Mouse (Mus musculus) midbrain, embryonic 13.5 days (tissue): ENCODE results near the gene Gm10203. TPM values are rescaled to one million over a fixed set of nuclear protein-coding genes. Genes with fewer than 3 reads are reported as not detected.
"Not testable (repeated sequence)": the region's sequence is repeated elsewhere in the genome, so short reads cannot be mapped to it uniquely, and the experiment has no call there.

Experiments used
- ATAC-seq: fragments of 200-750 bp; cut with Nextera tagmentation; 2 replicates; pipeline ENCODE4 v1.8.0; 2017; ENCODE audit warnings: mild to moderate bottlenecking, moderate TSS enrichment, moderate library complexity
- H3K27ac ChIP-seq: fragments of 300-500 bp; sonication (generic); 2 replicates; pipeline ENCODE4 v1.5.1; 2015; ENCODE audit warnings: inconsistent platforms, mild to moderate bottlenecking, moderate library complexity
- H3K27me3 ChIP-seq: fragments of 300-500 bp; sonication (generic); 2 replicates; pipeline ENCODE4 v1.6.1; 2015; ENCODE audit warnings: mild to moderate bottlenecking, inconsistent platforms
- H3K36me3 ChIP-seq: fragments of 300-500 bp; sonication (generic); 2 replicates; pipeline ENCODE4 v1.6.1; 2015; ENCODE audit warnings: mild to moderate bottlenecking, inconsistent platforms
- H3K4me1 ChIP-seq: fragments of 300-500 bp; sonication (generic); replicated peaks from 2 replicates; pipeline ENCODE4 v1.6.1; 2015; ENCODE audit warnings: inconsistent platforms
- H3K4me2 ChIP-seq: fragments of 300-500 bp; sonication (generic); replicated peaks from 2 replicates; pipeline ENCODE4 v1.6.1; 2015; ENCODE audit warnings: moderate library complexity, mild to moderate bottlenecking, inconsistent platforms
- H3K4me3 ChIP-seq: fragments of 300-500 bp; sonication (generic); replicated peaks from 2 replicates; pipeline ENCODE4 v1.5.1; 2015; ENCODE audit warnings: mild to moderate bottlenecking, inconsistent platforms
- H3K9ac ChIP-seq: fragments of 300-500 bp; sonication (generic); replicated peaks from 2 replicates; pipeline ENCODE4 v1.6.1; 2015; ENCODE audit warnings: mild to moderate bottlenecking, inconsistent platforms
- H3K9me3 ChIP-seq: fragments of 300-500 bp; sonication (generic); 2 replicates; pipeline ENCODE4 v1.6.1; 2016; ENCODE audit warnings: mild to moderate bottlenecking, inconsistent platforms
- WGBS: fragments of 180-500 bp; shearing (Covaris S2); methylation state at CpG from one replicate; pipeline ENCODE4 v1.1.7; 2015; 5-methylcytosine and 5-hydroxymethylcytosine counted together
- polyA plus RNA-seq: library from polyadenylated mRNA; unstranded; fragments of >200 nt; fragmentation: Nextera tagmentation; extraction: Ambion mirVana; gene quantifications from 2 replicates; pipeline ENCODE4 v1.2.1, GENCODE M21; 2015

Gm10203 gene
- polyA plus RNA-seq, 1 experiment from 2014 or later = not detected

- H3K4me2 ChIP-seq = no peak overlapping the region
- H3K4me3 ChIP-seq = no peak overlapping the region
- H3K27ac ChIP-seq = no peak overlapping the region
- H3K9me3 ChIP-seq = no peaks in the 10 kb centered on the region
- no peak for ATAC-seq
- no peak overlapping the region for H3K9ac ChIP-seq
- no peaks in the 10 kb centered on the region for H3K36me3 ChIP-seq
- H3K27me3 ChIP-seq = no peaks in the 10 kb centered on the region
- 91% methylated on average over 3 of the region's 3 CpGs for WGBS
- peaks cover 12% of the 10 kb centered on the region for H3K4me1 ChIP-seq
Observed at GRCm38 (mm10) chr6:149139011-149139410, 9.0 kb downstream of the Gm10203 start.

DNA sequence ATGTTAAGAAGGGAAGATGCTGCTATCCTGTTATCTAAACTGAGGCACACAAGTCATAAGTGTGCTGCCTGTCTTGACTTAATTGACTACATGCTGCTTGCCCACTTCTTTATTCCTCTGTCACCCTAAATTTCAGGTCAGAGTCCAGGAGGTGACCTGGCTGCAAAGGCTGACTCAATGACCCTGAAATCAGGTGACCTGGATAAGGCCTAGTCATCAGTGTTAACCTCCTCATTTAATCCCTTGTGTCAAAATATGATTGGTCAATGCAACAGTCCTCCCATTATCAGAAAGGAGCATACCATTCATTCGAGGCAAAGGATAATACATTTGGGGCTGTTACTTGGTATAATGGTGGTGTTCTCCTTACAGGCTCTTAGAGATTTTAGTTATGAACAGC, 9.5 kb downstream of the Gm10203 start, which contains the start of gene Etfbkmt:
TSS of gene Etfbkmt (plus strand) at position 379 of the 400 bp plus-strand sequence.
- H3K36me3 ChIP-seq = no peaks in the 10 kb centered on the region
- H3K4me2 ChIP-seq = no peak within 1 kb of the TSS
- ATAC-seq = no peak
- no peaks in the 10 kb centered on the region for H3K9me3 ChIP-seq
- H3K27me3 ChIP-seq = no peaks in the 10 kb centered on the region
- WGBS = 73% methylated on average over 1 of the region's 1 CpGs
- no peak within 1 kb of the TSS for H3K27ac ChIP-seq
- H3K4me3 ChIP-seq = no peak within 1 kb of the TSS
- H3K4me1 ChIP-seq = peaks cover 12% of the 10 kb centered on the region
- H3K9ac ChIP-seq = no peak within 1 kb of the TSS

DNA sequence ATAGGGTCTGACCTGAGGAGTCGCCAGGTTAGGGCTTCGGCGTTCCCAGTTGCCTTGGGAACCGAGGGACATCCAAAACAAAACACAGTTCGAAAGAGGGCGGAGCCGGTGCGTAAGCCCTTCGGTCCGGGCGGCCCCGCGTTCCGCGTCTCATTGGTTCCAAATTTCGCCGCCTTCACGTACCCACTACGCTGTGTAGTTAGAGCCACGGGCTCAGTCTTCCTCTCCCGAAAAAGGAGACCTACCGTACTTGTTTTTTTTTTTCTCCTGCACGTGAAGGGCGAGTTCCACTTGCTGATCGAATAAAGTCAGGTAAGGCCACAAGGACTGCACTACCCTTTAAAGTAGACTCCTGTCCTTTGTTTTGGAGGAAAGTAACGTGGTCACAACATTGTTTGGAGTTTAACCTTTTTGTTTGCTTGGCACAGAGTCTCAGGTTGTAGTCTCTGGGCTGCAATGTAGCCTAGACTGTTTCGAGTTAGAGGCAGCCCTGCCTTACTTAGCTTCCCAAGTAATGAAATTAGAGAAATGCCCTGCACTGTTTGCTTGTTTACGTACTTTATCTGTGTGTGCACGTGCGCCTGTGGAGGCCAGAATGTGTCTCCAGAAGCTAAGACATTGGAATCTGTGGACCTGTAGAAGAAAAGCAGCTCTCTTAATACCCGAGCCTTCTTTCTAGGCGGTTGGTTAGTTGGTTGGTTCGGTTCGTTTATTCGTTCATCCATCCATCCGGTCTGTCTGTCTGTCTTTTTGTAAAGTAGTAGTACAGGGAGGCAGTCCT, 11.6 kb downstream of the Gm10203 start:
- Histone ChIP-seq H3K27ac (no peak overlapping the region), H3K36me3 (no peaks in the 10 kb centered on the region), H3K9me3 (no peaks in the 10 kb centered on the region), H3K9ac (peak overlapping the region; percentile 62), H3K4me3 (peak overlapping the region; percentile 48), H3K4me2 (peak overlapping the region; percentile 64), H3K27me3 (no peaks in the 10 kb centered on the region), H3K4me1 (peaks cover 12% of the 10 kb centered on the region)
- peak; percentile 93 for ATAC-seq
- WGBS = 7% methylated on average over 36 of the region's 36 CpGs

DNA sequence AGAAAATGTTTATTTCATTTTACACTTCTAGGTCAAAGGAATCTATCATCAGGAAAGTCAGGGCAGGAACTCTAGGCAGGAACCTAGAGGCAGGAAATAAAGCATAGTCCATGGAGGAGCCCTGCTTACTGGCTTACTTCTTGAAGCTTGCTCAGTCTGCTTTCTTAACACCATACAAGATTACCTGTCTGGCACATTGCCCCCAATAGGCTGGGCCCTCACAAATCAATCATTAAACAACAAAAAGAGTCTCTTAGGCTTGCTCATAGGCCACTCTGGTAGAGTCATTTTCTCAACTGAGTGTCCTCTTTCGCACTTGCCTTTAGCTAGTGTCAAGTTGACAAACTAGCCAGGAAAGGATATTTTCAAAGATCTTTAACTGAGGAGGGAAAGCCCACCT, 15.2 kb downstream of the Gm10203 start:
- 100% methylated on average over 1 of the region's 1 CpGs for WGBS
- Histone ChIP-seq H3K4me2 (no peak overlapping the region), H3K36me3 (0 out of 2 replicates have a peak, but pooled peaks cover 2% of the 10 kb centered on the region), H3K4me1 (peaks cover 12% of the 10 kb centered on the region), H3K27ac (no peak overlapping the region), H3K9ac (no peak overlapping the region), H3K9me3 (no peaks in the 10 kb centered on the region), H3K4me3 (no peak overlapping the region), H3K27me3 (no peaks in the 10 kb centered on the region)
- no peak for ATAC-seq

DNA sequence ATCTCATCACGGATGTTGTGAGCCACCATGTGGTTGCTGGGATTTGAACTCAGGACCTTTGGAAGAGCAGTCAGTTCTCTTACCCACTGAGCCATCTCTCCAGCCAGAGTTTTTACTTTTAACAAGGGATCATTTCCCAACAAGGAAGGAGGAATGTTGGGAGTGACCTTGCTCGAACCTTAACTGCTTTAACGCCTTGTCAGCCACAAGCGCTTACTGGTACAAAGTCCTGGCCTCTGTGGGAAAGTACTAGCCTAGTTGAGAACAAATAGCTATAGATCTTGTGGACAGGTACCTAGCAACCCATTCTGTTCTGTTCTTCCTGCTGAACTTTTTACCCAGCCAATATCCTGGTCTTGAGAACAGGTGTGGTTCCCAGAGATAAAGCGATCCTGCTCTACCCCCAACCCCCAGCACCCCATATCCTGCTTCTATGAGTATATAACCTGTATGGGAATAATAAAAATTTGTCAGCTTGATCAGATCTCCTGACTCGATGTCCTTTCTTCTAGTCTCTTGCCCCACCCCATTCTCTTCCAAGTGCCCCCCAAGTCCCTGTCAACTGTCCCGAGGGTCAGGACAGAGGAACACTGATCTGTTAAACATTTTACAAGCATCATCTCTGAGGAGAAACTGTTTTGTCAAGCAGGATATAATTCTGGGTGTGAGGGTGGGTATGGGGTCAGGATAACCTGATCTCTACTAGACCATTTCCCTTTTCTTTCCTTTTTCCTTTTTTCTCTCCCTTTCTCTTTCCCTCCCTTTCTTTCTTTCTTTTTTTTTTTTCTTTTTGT, 18.7 kb downstream of the Gm10203 start:
- H3K9ac ChIP-seq = no peak overlapping the region
- no peak overlapping the region for H3K27ac ChIP-seq
- H3K4me2 ChIP-seq = no peak overlapping the region
- no peak overlapping the region for H3K4me3 ChIP-seq
- 93% methylated on average over 7 of the region's 7 CpGs for WGBS
- no peak for ATAC-seq
- no peaks in the 10 kb centered on the region for H3K27me3 ChIP-seq
- no peaks in the 10 kb centered on the region for H3K9me3 ChIP-seq
- no peaks in the 10 kb centered on the region for H3K4me1 ChIP-seq
- peaks cover 16% of the 10 kb centered on the region for H3K36me3 ChIP-seq

GRCm38 (mm10) chr6:149152119-149152518, 22.1 kb downstream of the Gm10203 start:
- ATAC-seq = no peak
- H3K9ac ChIP-seq = no peak overlapping the region
- peaks cover 14% of the 10 kb centered on the region for H3K4me1 ChIP-seq
- H3K9me3 ChIP-seq = no peaks in the 10 kb centered on the region
- no peak overlapping the region for H3K4me2 ChIP-seq
- no peaks in the 10 kb centered on the region for H3K27me3 ChIP-seq
- 89% methylated on average over 2 of the region's 2 CpGs for WGBS
- H3K4me3 ChIP-seq = no peak overlapping the region
- peaks cover 27% of the 10 kb centered on the region for H3K36me3 ChIP-seq
- no peak overlapping the region for H3K27ac ChIP-seq

GRCm38 (mm10) chr6:149153473-149154115, 23.6 kb downstream of the Gm10203 start:
- no peak overlapping the region for H3K4me3 ChIP-seq
- 47% methylated on average over 6 of the region's 6 CpGs for WGBS
- H3K27me3 ChIP-seq = no peaks in the 10 kb centered on the region
- peaks cover 37% of the 10 kb centered on the region for H3K36me3 ChIP-seq
- peaks cover 14% of the 10 kb centered on the region for H3K4me1 ChIP-seq
- peak overlapping the region; percentile 40; the same call in 1 of the 2 replicates for H3K27ac ChIP-seq
- H3K4me2 ChIP-seq = no peak overlapping the region
- no peak for ATAC-seq
- no peaks in the 10 kb centered on the region for H3K9me3 ChIP-seq
- H3K9ac ChIP-seq = no peak overlapping the region

GRCm38 (mm10) chr6:149154116-149155030, 24.4 kb downstream of the Gm10203 start:
- Histone ChIP-seq H3K4me3 (no peak overlapping the region), H3K4me2 (no peak overlapping the region), H3K27ac (peak overlapping the region; percentile 40), H3K36me3 (peaks cover 44% of the 10 kb centered on the region), H3K9me3 (no peaks in the 10 kb centered on the region), H3K9ac (no peak overlapping the region), H3K4me1 (peaks cover 14% of the 10 kb centered on the region), H3K27me3 (no peaks in the 10 kb centered on the region)
- WGBS = 15% methylated on average over 8 of the region's 8 CpGs
- ATAC-seq = peak; percentile 58

DNA sequence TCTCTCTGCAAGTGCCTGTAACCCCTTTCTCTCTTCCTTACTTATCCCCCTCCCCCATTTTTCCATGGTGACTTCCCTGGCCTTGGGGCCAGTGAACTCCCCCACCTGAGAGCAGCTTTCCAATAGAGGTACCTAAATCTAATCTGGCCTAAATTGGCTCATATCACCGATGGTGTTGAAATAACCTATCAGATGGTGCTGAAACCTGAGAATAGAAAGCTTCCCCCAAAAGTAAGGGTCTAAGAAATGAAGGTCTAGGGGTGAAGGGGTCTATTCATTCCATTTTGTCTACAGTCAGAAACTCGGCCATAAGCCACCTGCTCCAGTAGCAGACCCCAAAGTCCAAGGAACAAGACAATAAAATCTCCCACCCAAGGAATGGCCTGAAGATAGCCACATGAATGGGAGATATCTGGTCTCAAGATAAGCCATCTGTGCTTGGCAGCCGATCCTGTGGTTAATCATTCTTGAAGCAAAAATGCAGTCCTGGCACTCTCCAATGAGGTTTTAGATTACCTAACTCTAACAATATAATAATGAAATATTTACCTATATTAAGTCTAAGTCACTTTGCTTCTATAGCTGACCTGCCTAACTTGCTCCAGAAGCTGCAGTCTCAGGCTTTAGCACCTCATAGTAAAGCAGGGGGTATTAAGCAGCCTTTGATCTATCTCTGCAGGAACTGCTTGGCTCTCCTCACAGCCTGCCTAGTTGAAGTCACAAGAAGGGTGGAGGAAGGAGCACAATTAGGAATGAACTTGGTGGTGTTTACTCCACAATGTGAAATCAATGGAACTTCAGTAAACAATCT, 25.3 kb downstream of the Gm10203 start:
- Histone ChIP-seq H3K36me3 (peaks cover 49% of the 10 kb centered on the region), H3K4me3 (no peak overlapping the region), H3K9me3 (no peaks in the 10 kb centered on the region), H3K27me3 (no peaks in the 10 kb centered on the region), H3K9ac (no peak overlapping the region), H3K4me2 (no peak overlapping the region), H3K27ac (peak overlapping the region; percentile 40), H3K4me1 (peaks cover 14% of the 10 kb centered on the region)
- no peak for ATAC-seq
- 81% methylated on average over 3 of the region's 3 CpGs for WGBS

- not testable (repeated sequence) for ATAC-seq, H3K4me3 ChIP-seq, H3K9ac ChIP-seq, H3K4me2 ChIP-seq, H3K27ac ChIP-seq, H3K9me3 ChIP-seq, H3K4me1 ChIP-seq, H3K27me3 ChIP-seq
- 91% methylated on average over 3 of the region's 4 CpGs for WGBS
- peaks cover 55% of the 10 kb centered on the region for H3K36me3 ChIP-seq
Observed at GRCm38 (mm10) chr6:149167038-149167437, 37.1 kb downstream of the Gm10203 start.

DNA sequence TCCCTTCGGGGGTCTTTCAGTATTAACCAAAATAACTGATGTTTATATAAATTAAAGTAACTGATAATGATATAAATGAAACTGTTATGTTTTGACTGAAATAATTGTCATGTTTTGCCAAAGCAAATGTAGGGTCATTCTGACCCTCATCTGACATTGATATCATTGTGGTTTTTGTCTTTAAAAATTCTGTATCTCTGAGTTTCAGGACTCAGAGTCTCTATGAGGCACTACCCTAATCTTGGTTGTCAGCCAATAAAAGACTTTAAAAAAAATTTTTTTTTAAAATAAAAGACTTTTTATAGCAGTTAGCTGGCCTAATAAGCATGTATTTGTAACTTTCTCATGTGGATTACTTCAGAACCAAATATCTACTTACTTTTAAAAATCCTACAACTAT, 37.7 kb downstream of the Gm10203 start:
- no peak overlapping the region for H3K4me3 ChIP-seq
- WGBS = 100% methylated on average over 1 of the region's 1 CpGs
- no peaks in the 10 kb centered on the region for H3K27me3 ChIP-seq
- no peaks in the 10 kb centered on the region for H3K9me3 ChIP-seq
- no peaks in the 10 kb centered on the region for H3K4me1 ChIP-seq
- H3K36me3 ChIP-seq = peaks cover 49% of the 10 kb centered on the region
- H3K4me2 ChIP-seq = no peak overlapping the region
- H3K9ac ChIP-seq = no peak overlapping the region
- no peak for ATAC-seq
- H3K27ac ChIP-seq = no peak overlapping the region
